Mouse (Mus musculus) embryonic fibroblast, embryonic 13.5 days (primary cell): ENCODE data around the gene Slu7.

Source experiments
- CTCF ChIP-seq: IDR thresholded peaks from 2 replicates; pipeline ENCODE4 v1.5.1; 2011; ENCODE audit warnings: mild to moderate bottlenecking, control low read depth, low read length, moderate library complexity, borderline replicate concordance; ENCODE audit not compliant: insufficient read depth
- POLR2A ChIP-seq: IDR thresholded peaks from 2 replicates; pipeline ENCODE4 v1.6.1; 2011; ENCODE audit warnings: low read depth, mild to moderate bottlenecking, control low read depth, low read length, moderate library complexity

DNA sequence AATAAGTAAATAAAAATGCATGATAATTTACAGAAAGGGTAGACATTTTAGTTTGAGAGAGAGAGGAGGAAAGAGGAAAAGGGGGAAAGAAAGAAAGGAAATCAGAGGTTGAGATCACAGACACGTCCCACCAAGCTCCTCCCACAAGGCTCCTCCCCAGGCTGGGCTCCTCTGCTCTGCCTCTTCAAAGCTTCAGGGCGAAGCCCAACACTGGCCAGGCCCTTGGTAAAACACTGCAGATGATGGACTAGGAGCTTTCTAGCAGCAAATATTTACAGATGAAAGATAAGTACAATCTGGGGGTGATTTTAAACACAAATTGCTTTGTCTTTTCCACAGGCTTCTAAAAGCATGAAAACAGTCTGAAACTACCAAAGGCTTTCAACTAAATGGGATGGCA lies 40.8 kb upstream of the Slu7 start:
- TF ChIP-seq POLR2A (no peak), CTCF (no peak)
